Mouse (Mus musculus): ENCODE data around the gene Treml1. TPM values are rescaled to one million over a fixed set of nuclear protein-coding genes. Genes with fewer than 3 reads are reported as not detected.
"Not testable (repeated sequence)": the region's sequence is repeated elsewhere in the genome, so short reads cannot be mapped to it uniquely, and the experiment has no call there.

The Treml1 gene
- polyA plus RNA-seq, 1 experiment from 2014 or later: not detected

DNA sequence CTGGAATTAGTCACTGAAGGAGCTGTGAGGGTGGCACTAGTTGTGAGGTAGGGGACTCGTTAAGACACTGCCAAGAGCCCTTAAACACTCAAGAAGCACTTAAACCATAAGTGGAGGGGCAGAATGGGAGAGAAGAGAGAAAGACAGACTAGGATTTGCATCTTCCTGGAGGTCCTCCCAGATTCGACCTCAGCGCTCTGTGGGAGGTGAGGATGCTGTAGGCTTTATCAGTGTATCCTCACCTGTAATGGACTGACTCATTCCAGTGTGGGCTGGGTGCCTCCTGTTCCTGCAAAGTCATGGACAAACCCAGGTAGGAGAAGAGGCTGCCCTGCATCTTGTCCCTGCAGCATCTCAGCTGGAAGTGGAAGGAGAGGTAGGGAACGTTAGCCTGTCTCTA is 12.9 kb upstream of the Treml1 start:
- no peak overlapping the region for H3K4me3 ChIP-seq (ENCODE audit: low read depth, low read length)
- no peaks in the 10 kb centered on the region for H3K36me3 ChIP-seq (ENCODE audit: control insufficient read depth, insufficient read depth, low read length)
- no peak for TF ChIP-seq EP300 (optimal IDR thresholded peaks at IDR 0.05)
- no peak for TF ChIP-seq CTCF (IDR thresholded peaks at IDR 0.05; ENCODE audit: low read depth)
- no peaks in the 10 kb centered on the region for H3K27me3 ChIP-seq (ENCODE audit: control insufficient read depth, insufficient read depth, low read length)
- no peak overlapping the region for H3K4me2 ChIP-seq (replicated peaks; ENCODE audit: low read depth)
- DNase-seq (ENCODE audit: low spot score): no peak
- ATAC-seq (ENCODE audit: low FRiP score, low TSS enrichment): no peak
- H3K4me1 ChIP-seq (replicated peaks; ENCODE audit: control insufficient read depth, insufficient read depth): no peaks in the 10 kb centered on the region
- H3K27ac ChIP-seq (replicated peaks): no peak overlapping the region
- H3K9ac ChIP-seq (ENCODE audit: low read length): no peak overlapping the region
- 64% methylated on average over 4 of the region's 4 CpGs for WGBS
- no peaks in the 10 kb centered on the region for H3K9me3 ChIP-seq (ENCODE audit: control insufficient read depth, low read length)

DNA sequence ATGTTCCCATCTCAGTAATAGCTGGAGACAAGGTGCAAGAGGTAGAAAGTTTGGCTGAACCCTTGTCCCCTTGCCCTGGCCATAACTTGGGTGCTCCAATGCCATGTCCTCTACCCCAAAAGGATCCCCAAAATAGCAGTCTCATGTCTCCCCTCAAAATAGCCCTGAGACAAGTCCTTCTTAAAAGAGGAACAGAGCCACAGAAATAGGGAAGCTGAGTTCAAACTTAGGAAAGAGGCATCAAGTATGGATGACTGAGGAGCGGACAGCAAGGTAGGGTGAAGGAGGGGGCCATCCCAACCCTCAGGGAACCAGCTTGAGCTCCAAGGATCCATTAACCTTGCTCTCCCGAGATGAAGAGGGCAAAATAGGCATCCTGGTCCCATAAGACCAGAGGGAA is 12.4 kb upstream of the Treml1 start:
- WGBS: 69% methylated on average over 2 of the region's 2 CpGs
- no peak for ATAC-seq (ENCODE audit: low FRiP score, low TSS enrichment)
- H3K4me2 ChIP-seq (replicated peaks; ENCODE audit: low read depth): no peak overlapping the region
- no peak for DNase-seq (ENCODE audit: low spot score)
- H3K27ac ChIP-seq (replicated peaks): no peak overlapping the region
- TF ChIP-seq CTCF (IDR thresholded peaks at IDR 0.05; ENCODE audit: low read depth) (no peak), EP300 (optimal IDR thresholded peaks at IDR 0.05) (no peak)
- H3K9ac ChIP-seq (ENCODE audit: low read length): no peak overlapping the region
- H3K4me1 ChIP-seq (replicated peaks; ENCODE audit: control insufficient read depth, insufficient read depth): no peaks in the 10 kb centered on the region
- H3K27me3 ChIP-seq (ENCODE audit: control insufficient read depth, insufficient read depth, low read length): no peaks in the 10 kb centered on the region
- H3K9me3 ChIP-seq (ENCODE audit: control insufficient read depth, low read length): no peaks in the 10 kb centered on the region
- no peaks in the 10 kb centered on the region for H3K36me3 ChIP-seq (ENCODE audit: control insufficient read depth, insufficient read depth, low read length)
- no peak overlapping the region for H3K4me3 ChIP-seq (ENCODE audit: low read depth, low read length)

DNA sequence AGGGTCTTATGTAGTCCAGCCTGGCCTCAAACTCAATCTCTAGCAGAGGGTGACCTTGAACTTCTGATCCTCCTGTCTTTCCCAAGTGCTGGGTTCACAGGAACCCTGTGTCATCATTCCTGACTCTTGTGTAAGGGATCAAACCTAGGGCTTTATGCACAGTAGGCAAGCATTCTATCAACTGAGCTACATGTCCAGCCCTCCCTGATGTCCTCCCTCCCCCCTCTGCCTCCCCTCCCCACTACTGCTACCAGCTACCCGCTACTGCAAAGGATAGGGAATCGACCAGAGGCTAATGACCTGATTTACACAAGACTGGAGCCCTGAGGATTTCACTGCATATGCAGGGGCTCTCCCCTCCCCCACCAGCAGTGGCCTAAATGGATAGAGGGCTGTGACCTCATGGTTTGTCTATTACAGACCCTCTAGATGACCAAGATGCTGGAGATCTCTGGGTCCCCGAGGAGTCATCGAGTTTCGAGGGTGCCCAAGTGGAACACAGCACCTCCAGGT is 9.0 kb upstream of the Treml1 start:
- Histone ChIP-seq H3K9me3 (ENCODE audit: control insufficient read depth, low read length) (no peaks in the 10 kb centered on the region), H3K9ac (ENCODE audit: low read length) (no peak overlapping the region), H3K27me3 (ENCODE audit: control insufficient read depth, insufficient read depth, low read length) (no peaks in the 10 kb centered on the region), H3K4me1 (replicated peaks; ENCODE audit: control insufficient read depth, insufficient read depth) (no peaks in the 10 kb centered on the region), H3K4me3 (ENCODE audit: low read depth, low read length) (no peak overlapping the region), H3K36me3 (ENCODE audit: control insufficient read depth, insufficient read depth, low read length) (no peaks in the 10 kb centered on the region), H3K4me2 (replicated peaks; ENCODE audit: low read depth) (no peak overlapping the region), H3K27ac (replicated peaks) (no peak overlapping the region)
- ATAC-seq (ENCODE audit: low FRiP score, low TSS enrichment) (no peak), DNase-seq (ENCODE audit: low spot score) (no peak)
- WGBS: 70% methylated on average over 5 of the region's 5 CpGs
- TF ChIP-seq EP300 (optimal IDR thresholded peaks at IDR 0.05) (no peak), CTCF (IDR thresholded peaks at IDR 0.05; ENCODE audit: low read depth) (no peak)

DNA sequence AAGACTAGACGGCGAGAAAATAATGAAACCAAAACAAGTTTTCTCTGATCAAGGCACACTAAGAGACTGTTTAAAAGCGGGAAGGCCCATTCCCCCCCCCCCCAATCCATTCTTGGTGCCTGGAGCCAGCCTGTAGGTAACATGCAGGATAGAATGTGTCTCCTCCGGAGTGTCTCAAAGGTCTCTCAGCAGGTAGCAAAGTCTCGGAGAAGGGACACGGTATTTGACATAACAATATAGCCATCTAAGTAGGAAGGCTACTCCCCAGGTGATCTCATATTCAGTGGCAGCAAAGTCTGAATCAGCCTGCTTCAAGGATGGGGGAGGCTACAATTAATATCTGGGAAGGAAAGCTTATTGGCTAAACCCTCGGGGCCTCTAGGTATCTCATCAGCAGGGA is 6.7 kb upstream of the Treml1 start:
- H3K27me3 ChIP-seq (ENCODE audit: control insufficient read depth, insufficient read depth, low read length); ATAC-seq (ENCODE audit: low FRiP score, low TSS enrichment); H3K27ac ChIP-seq (replicated peaks); DNase-seq (ENCODE audit: low spot score); H3K9me3 ChIP-seq (ENCODE audit: control insufficient read depth, low read length); H3K4me1 ChIP-seq (replicated peaks; ENCODE audit: control insufficient read depth, insufficient read depth); H3K4me3 ChIP-seq (ENCODE audit: low read depth, low read length); H3K4me2 ChIP-seq (replicated peaks; ENCODE audit: low read depth); H3K9ac ChIP-seq (ENCODE audit: low read length); H3K36me3 ChIP-seq (ENCODE audit: control insufficient read depth, insufficient read depth, low read length): not testable (repeated sequence)
- 80% methylated on average over 7 of the region's 7 CpGs for WGBS

DNA sequence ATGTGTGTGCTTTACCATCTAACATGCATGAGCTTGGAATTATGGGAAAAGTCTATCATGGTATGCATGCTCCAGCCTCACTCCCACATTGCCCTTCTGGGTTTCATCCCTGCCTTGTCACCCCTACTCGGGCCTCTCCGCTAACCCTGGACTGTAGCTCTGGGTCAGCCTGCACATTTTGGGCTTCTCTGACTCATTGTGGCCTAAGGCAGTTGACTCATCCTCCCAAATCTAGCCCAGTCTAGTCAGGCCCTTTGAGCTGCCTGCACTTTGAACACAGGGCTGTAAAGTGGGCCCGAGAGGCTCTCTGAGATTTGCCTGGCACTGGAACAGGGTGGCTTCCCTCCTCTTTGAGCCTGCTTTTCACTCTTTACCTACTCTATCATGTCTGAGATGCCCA is 3.9 kb upstream of the Treml1 start:
- TF ChIP-seq EP300 (optimal IDR thresholded peaks at IDR 0.05) (no peak), CTCF (IDR thresholded peaks at IDR 0.05; ENCODE audit: low read depth) (no peak)
- no peak overlapping the region for H3K4me3 ChIP-seq (ENCODE audit: low read depth, low read length)
- ATAC-seq (ENCODE audit: low FRiP score, low TSS enrichment) (no peak), DNase-seq (ENCODE audit: low spot score) (no peak)
- H3K4me2 ChIP-seq (replicated peaks; ENCODE audit: low read depth): no peak overlapping the region
- H3K36me3 ChIP-seq (ENCODE audit: control insufficient read depth, insufficient read depth, low read length): no peaks in the 10 kb centered on the region
- no peaks in the 10 kb centered on the region for H3K9me3 ChIP-seq (ENCODE audit: control insufficient read depth, low read length)
- no peaks in the 10 kb centered on the region for H3K4me1 ChIP-seq (replicated peaks; ENCODE audit: control insufficient read depth, insufficient read depth)
- 76% methylated on average over 3 of the region's 3 CpGs for WGBS
- no peak overlapping the region for H3K9ac ChIP-seq (ENCODE audit: low read length)
- no peak overlapping the region for H3K27ac ChIP-seq (replicated peaks)
- no peaks in the 10 kb centered on the region for H3K27me3 ChIP-seq (ENCODE audit: control insufficient read depth, insufficient read depth, low read length)

DNA sequence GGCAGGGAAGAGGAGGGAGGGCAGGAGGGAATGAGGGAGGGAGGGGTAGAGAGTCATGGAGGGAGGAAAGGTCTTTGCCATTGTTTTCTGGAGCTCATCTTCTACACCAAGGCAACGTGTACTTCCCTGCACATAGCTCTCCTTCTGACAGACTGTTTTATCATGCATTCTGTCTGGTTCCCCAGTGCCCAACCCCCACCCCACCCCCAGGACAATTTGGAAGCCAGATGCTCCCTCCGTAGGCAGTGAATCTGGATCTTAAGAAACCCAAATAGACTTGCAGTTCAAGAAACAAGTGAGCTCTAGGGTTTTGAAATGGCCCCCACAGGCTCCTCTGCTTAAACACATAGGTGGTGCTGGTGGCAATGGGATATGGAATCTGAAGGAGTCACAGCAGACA is 1.8 kb upstream of the Treml1 start:
- 39% methylated on average over 2 of the region's 2 CpGs for WGBS

More for the DNA sequence above, 1.8 kb upstream of the Treml1 start:
- Histone ChIP-seq H3K36me3 (ENCODE audit: control insufficient read depth, insufficient read depth, low read length) (no peaks in the 10 kb centered on the region), H3K4me3 (ENCODE audit: low read depth, low read length) (no peak overlapping the region), H3K27me3 (ENCODE audit: control insufficient read depth, insufficient read depth, low read length) (no peaks in the 10 kb centered on the region), H3K9ac (ENCODE audit: low read length) (no peak overlapping the region), H3K27ac (replicated peaks) (no peak overlapping the region), H3K4me1 (replicated peaks; ENCODE audit: control insufficient read depth, insufficient read depth) (no peaks in the 10 kb centered on the region), H3K9me3 (ENCODE audit: control insufficient read depth, low read length) (no peaks in the 10 kb centered on the region), H3K4me2 (replicated peaks; ENCODE audit: low read depth) (no peak overlapping the region)
- TF ChIP-seq EP300 (optimal IDR thresholded peaks at IDR 0.05): no peak
- TF ChIP-seq CTCF (IDR thresholded peaks at IDR 0.05; ENCODE audit: low read depth): no peak
- no peak for ATAC-seq (ENCODE audit: low FRiP score, low TSS enrichment)
- no peak for DNase-seq (ENCODE audit: low spot score)

All from stomach, postnatal 0 days (tissue).